Mouse (Mus musculus) brain, embryonic 14.5 days (tissue): ENCODE results near the gene Foxj3. TPM values are rescaled to one million over a fixed set of nuclear protein-coding genes. Genes with fewer than 3 reads are reported as not detected.

Source experiments
- DNase-seq: peaks from one replicate; pipeline ENCODE4 v3.0.0-alpha.2; 2011; ENCODE audit warnings: low read depth
- CTCF ChIP-seq: fragments of 200-500 bp; IDR thresholded peaks from 2 replicates; pipeline ENCODE4 v1.5.1; 2012; ENCODE audit warnings: inconsistent platforms, mild to moderate bottlenecking, moderate library complexity, borderline replicate concordance; ENCODE audit not compliant: insufficient read depth, insufficient read length; ENCODE audit errors: extremely low read depth
- POLR2A ChIP-seq: fragments of 200-500 bp; IDR thresholded peaks from 2 replicates; pipeline ENCODE4 v1.6.1; 2012; ENCODE audit warnings: mild to moderate bottlenecking, inconsistent platforms, borderline replicate concordance; ENCODE audit not compliant: poor library complexity, insufficient read depth, insufficient read length, severe bottlenecking; ENCODE audit errors: extremely low read depth
- polyA plus RNA-seq: library from polyadenylated mRNA; depleted of rRNA; stranded (reverse); fragments of >200 nt; gene quantifications from 2 replicates; pipeline ENCODE4 v1.2.3, GENCODE M21; 2012

Foxj3 gene
- polyA plus RNA-seq, 1 experiment: 43.3 TPM

GRCm38 (mm10) chr4:119633342-119633741, 96.5 kb downstream of the Foxj3 start:
- no peak for TF ChIP-seq CTCF
- no peak for TF ChIP-seq POLR2A
- DNase-seq: peak; percentile 76

- peak; percentile 9 for DNase-seq
- TF ChIP-seq POLR2A: no peak
- no peak for TF ChIP-seq CTCF
Measured at GRCm38 (mm10) chr4:119633948-119634347, 97.1 kb downstream of the Foxj3 start.

GRCm38 (mm10) chr4:119634908-119635660, 98.3 kb downstream of the Foxj3 start:
- TF ChIP-seq CTCF (no peak), POLR2A (no peak)
- DNase-seq: peak; percentile 38

GRCm38 (mm10) chr4:119635686-119636085, 98.9 kb downstream of the Foxj3 start:
- TF ChIP-seq CTCF (no peak), POLR2A (no peak)
- DNase-seq: no peak

- TF ChIP-seq POLR2A (no peak), CTCF (no peak)
Measured at GRCm38 (mm10) chr4:119636731-119637130, 99.9 kb downstream of the Foxj3 start.

GRCm38 (mm10) chr4:119637176-119637845, 100.5 kb downstream of the Foxj3 start, which contains the start of gene Guca2a:
TSS of gene Guca2a (plus strand) at chr4:119637704.
- no peak for DNase-seq
- TF ChIP-seq CTCF (no peak), POLR2A (no peak)

More at GRCm38 (mm10) chr4:119636731-119637130, 99.9 kb downstream of the Foxj3 start:
- no peak for DNase-seq

- TF ChIP-seq POLR2A (no peak), CTCF (no peak)
Measured at GRCm38 (mm10) chr4:119637946-119638345, 101.1 kb downstream of the Foxj3 start.

GRCm38 (mm10) chr4:119638656-119639055, 101.9 kb downstream of the Foxj3 start:
- TF ChIP-seq CTCF: no peak
- no peak for TF ChIP-seq POLR2A
- DNase-seq: no peak

More at GRCm38 (mm10) chr4:119637946-119638345, 101.1 kb downstream of the Foxj3 start:
- no peak for DNase-seq

GRCm38 (mm10) chr4:119642666-119643065, 105.9 kb downstream of the Foxj3 start:
- TF ChIP-seq CTCF (no peak), POLR2A (no peak)
- DNase-seq: no peak

GRCm38 (mm10) chr4:119657011-119657410, 120.2 kb downstream of the Foxj3 start:
- TF ChIP-seq POLR2A (no peak), CTCF (no peak)
- DNase-seq: no peak

- no peak for DNase-seq
- TF ChIP-seq CTCF: no peak
- TF ChIP-seq POLR2A: no peak
Measured at GRCm38 (mm10) chr4:119658246-119658645, 121.4 kb downstream of the Foxj3 start.

GRCm38 (mm10) chr4:119658731-119659130, 121.9 kb downstream of the Foxj3 start, which contains the start of gene Guca2b:
TSS of gene Guca2b (minus strand) at chr4:119658954.
- TF ChIP-seq POLR2A (no peak), CTCF (no peak)
- no peak for DNase-seq

GRCm38 (mm10) chr4:119660007-119660406, 123.2 kb downstream of the Foxj3 start:
- DNase-seq: no peak
- no peak for TF ChIP-seq CTCF
- TF ChIP-seq POLR2A: no peak
